Mouse (Mus musculus): ENCODE results near the gene Slco3a1. TPM values are rescaled to one million over a fixed set of nuclear protein-coding genes. Genes with fewer than 3 reads are reported as not detected.

Gene Slco3a1
- total RNA-seq, 4 experiments from 2014 or later = 47.2 to 64.9 (median 57.2) TPM

- DNase-seq (ENCODE audit: low spot score in 2 of 2) = no peak
Measured at GRCm38 (mm10) chr7:74313279-74314105, 241.1 kb downstream of the Slco3a1 start.

GRCm38 (mm10) chr7:74311536-74311935 is 243.0 kb downstream of the Slco3a1 start:
- DNase-seq (ENCODE audit: low spot score in 2 of 2) = no peak

DNA sequence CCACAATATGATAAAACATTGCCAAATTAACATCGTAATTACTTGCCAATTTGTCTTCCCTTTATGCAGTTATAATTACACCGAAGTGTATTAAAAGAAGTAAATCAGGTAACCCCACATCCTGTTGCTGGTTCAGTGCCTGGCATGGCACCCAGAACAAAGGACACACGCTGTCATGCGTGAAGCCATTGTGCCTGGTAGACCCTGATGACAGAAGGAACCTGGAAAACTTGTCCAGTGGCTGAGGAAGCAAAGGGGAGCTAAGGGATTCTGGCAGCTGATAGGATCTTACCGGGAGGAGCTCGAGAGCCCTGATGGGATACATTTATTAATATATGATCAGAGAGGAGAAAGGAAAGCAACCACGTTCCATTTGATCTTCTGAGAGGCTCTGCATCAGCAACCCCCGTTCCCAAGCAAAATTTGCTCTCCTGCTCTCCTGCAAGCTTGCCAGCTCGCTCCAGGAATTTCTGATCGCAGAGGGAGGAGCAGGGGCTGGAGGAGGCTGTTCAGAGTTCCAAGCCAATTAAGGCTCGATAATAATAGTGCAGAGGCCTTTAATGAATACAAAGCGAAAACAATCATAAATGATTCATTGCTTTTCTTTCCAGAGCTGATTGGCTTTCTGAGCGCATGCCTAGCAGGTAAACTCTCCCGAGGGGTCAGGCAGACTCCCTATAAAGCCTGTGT is 250.8 kb downstream of the Slco3a1 start:
- DNase-seq (ENCODE audit: low spot score in 2 of 2) = peak in 1 of 2 experiments; percentile 28

- DNase-seq (ENCODE audit: low spot score in 2 of 2) = no peak
Measured at GRCm38 (mm10) chr7:74303081-74303480, 251.5 kb downstream of the Slco3a1 start.

- no peak for DNase-seq (ENCODE audit: low spot score in 2 of 2)
Measured at GRCm38 (mm10) chr7:74286531-74286930, 268.0 kb downstream of the Slco3a1 start.

DNA sequence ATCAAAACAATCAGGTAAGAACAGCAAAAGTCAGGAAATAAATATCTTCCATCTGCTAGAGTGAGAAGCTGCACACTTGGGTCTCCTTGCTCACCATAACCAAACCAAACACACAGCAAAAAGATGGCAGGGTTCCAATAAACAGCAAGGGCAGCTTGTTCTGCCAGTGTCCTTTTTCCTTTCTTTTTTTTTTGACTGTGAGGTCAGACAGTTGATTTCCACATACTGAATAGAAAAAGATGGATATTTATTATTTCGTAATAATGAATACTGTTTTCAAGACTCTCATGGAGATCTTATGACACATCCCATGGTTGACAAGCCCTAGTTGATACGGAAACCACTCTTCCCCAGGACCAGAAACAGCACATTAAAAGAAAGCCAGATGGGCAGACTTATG is 274.2 kb downstream of the Slco3a1 start:
- no peak for DNase-seq (ENCODE audit: low spot score in 2 of 2)

GRCm38 (mm10) chr7:74279356-74279755 is 275.2 kb downstream of the Slco3a1 start:
- DNase-seq (ENCODE audit: low spot score in 2 of 2) = no peak

DNA sequence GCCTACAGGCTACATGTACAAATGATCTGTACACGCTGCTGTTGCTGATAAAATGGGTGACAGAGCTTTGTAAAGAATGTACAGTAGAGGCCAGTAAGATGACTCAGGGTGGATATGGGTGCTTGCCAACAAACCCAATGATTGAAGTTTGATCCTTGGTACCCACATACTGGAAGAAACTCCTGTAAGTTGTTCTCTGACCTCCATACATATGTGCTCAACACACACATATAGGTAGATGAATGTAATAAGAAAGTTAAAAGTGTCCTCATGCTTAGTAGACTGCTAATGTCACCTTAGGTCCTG is 284.5 kb downstream of the Slco3a1 start:
- DNase-seq (ENCODE audit: low spot score in 2 of 2) = no peak

DNA sequence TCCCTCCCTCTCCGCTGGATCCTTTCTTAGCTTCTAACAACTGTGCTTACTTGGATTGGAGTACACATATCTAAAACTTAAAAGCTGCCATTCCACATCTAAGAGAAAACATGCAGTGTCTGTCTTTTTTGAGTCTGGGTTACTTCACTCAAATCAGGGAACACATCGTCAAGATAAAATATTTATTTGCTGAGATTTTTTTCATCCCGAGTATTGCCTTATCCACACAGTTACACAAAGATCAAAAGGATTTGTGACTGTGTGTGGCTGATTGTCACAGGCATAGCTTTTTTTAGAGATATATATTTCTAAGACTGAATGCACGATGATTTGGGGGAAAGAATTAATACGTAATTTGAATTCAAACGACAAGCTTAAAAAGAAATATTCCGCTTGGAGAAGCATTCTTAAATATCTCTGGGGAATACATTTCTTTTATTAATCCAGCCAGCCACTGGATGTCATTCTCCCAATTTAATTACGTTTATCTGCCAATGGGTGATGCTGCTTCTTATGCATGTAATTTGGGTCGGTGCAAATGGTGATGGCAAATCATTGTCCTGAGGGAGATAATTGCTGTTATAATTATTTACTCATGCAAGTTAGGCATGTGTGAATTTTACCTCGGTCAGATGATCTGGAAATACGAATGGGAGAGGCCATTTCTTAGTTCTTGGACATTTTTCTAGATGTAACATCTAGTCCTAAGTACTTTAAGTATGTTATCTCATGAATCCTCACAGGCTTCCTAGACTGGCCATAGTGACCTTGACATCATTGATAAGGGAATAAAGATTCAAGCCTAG is 285.1 kb downstream of the Slco3a1 start:
- no peak for DNase-seq (ENCODE audit: low spot score in 2 of 2)

GRCm38 (mm10) chr7:74266511-74267168 is 287.9 kb downstream of the Slco3a1 start:
- no peak for DNase-seq (ENCODE audit: low spot score in 2 of 2)

GRCm38 (mm10) chr7:74256291-74256690 is 298.3 kb downstream of the Slco3a1 start:
- no peak for DNase-seq (ENCODE audit: low spot score in 2 of 2)

- DNase-seq (ENCODE audit: low spot score in 2 of 2) = no peak
Measured at GRCm38 (mm10) chr7:74252066-74252465, 302.5 kb downstream of the Slco3a1 start.

- no peak for DNase-seq (ENCODE audit: low spot score in 2 of 2)
Measured at GRCm38 (mm10) chr7:74241236-74241635, 313.3 kb downstream of the Slco3a1 start.

DNA sequence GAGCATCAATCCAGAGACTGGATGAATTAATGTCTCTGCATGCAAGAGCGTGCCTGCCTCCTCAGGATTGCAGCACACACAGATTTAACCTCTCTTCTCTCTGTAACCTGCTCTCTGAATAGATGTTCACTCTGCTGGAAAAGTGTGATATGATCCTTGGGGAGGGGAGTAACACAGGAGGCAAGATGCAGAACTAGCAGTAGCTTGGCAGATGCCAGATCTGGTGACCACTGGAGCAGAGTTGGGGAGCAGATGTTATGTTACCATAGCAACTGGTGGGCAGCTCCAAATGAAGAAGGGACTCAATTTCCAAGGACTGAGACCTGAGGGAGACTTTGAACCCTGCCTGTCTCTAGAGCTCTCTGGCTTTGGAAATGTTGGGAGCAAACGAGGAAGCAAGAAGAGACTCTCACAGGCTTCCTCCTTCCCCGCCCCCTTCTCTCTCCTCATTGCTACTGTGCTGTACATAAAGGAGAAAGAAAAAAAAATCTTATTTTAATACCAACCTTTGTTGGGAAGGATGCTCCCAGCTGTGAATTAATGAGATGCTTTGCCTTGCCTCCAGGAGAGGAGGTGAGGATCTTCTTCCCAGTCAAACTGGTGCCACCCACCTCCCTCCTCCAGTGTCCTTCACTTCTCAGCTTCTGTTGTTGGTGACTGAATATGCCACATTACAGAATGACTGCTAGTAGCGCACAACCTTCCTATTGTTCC is 314.0 kb downstream of the Slco3a1 start:
- no peak for DNase-seq (ENCODE audit: low spot score in 2 of 2)

Small RNA genes within 50 kb of the gene (microRNA-seq; reads per million reads assigned to microRNA genes)
- 0 reads per million in 2 experiments for gene Gm27459

All from layer of hippocampus, adult 8-10 months (tissue).